Mouse (Mus musculus) kidney, embryonic 14.5 days (tissue): ENCODE results near the gene Hspb6. TPM values are rescaled to one million over a fixed set of nuclear protein-coding genes. Genes with fewer than 3 reads are reported as not detected.

Source experiments
- ATAC-seq: fragments of 200-750 bp; cut with Nextera tagmentation; 2 replicates; pipeline ENCODE4 v1.8.0; 2017; ENCODE audit warnings: moderate number of reproducible peaks, mild to moderate bottlenecking, moderate TSS enrichment, moderate library complexity; ENCODE audit not compliant: low FRiP score, low TSS enrichment
- H3K27ac ChIP-seq: fragments of 300-500 bp; sonication (generic); 2 replicates; pipeline ENCODE4 v1.5.1; 2014; ENCODE audit warnings: low read depth, mild to moderate bottlenecking, low read length, moderate library complexity, mixed read lengths
- H3K27me3 ChIP-seq: fragments of 300-500 bp; sonication (generic); 2 replicates; pipeline ENCODE4 v1.6.1; 2014; ENCODE audit warnings: mild to moderate bottlenecking, low read length; ENCODE audit not compliant: control insufficient read depth, insufficient read depth
- H3K36me3 ChIP-seq: fragments of 300-500 bp; sonication (generic); 2 replicates; pipeline ENCODE4 v1.6.1; 2014; ENCODE audit warnings: low read length, mixed read lengths; ENCODE audit not compliant: control insufficient read depth, insufficient read depth
- H3K4me1 ChIP-seq: fragments of 300-500 bp; sonication (generic); 2 replicates; pipeline ENCODE4 v1.6.1; 2014; ENCODE audit warnings: low read length, mixed read lengths; ENCODE audit not compliant: control insufficient read depth, insufficient read depth
- H3K4me2 ChIP-seq: fragments of 300-500 bp; sonication (generic); replicated peaks from 2 replicates; pipeline ENCODE4 v1.6.1; 2014; ENCODE audit warnings: low read depth, mild to moderate bottlenecking, low read length
- H3K4me3 ChIP-seq: fragments of 300-500 bp; sonication (generic); 2 replicates; pipeline ENCODE4 v1.5.1; 2014; ENCODE audit warnings: mild to moderate bottlenecking, low read length
- H3K9ac ChIP-seq: fragments of 300-500 bp; sonication (generic); 2 replicates; pipeline ENCODE4 v1.6.1; 2014; ENCODE audit warnings: low read depth, mild to moderate bottlenecking, low read length, moderate library complexity
- H3K9me3 ChIP-seq: fragments of 300-500 bp; sonication (generic); 2 replicates; pipeline ENCODE4 v1.6.1; 2016; ENCODE audit warnings: low read length; ENCODE audit not compliant: control insufficient read depth
- WGBS: fragments of 180-500 bp; shearing (Covaris S2); extraction: QIAGEN DNeasy Blood & Tissue Kit; methylation state at CpG from one replicate; pipeline ENCODE4 v1.1.7; 2014; 5-methylcytosine and 5-hydroxymethylcytosine counted together
- polyA plus RNA-seq: library from polyadenylated mRNA; unstranded; fragments of >200 nt; fragmentation: Nextera tagmentation; extraction: Ambion mirVana; gene quantifications from 2 replicates; pipeline ENCODE4 v1.2.1, GENCODE M21; 2014

Gene Hspb6
- polyA plus RNA-seq, 1 experiment from 2014 or later: 9.2 TPM

- H3K9ac ChIP-seq: peak within 1 kb of the TSS; percentile 95
- ATAC-seq: peak; percentile 97
- WGBS: under 1% methylated on average over 54 of the region's 68 CpGs
- peak within 1 kb of the TSS; percentile 89 for H3K27ac ChIP-seq
- peak within 1 kb of the TSS; percentile 74 for H3K4me2 ChIP-seq
- no peaks in the 10 kb centered on the region for H3K9me3 ChIP-seq
- H3K4me3 ChIP-seq: peak within 1 kb of the TSS; percentile 96
- no peaks in the 10 kb centered on the region for H3K27me3 ChIP-seq
- H3K4me1 ChIP-seq: peaks cover 11% of the 10 kb centered on the region
- H3K36me3 ChIP-seq: peaks cover 31% of the 10 kb centered on the region
Observed at GRCm38 (mm10) chr7:30588676-30589434, 36.9 kb downstream of the Hspb6 start, which contains the start of gene Kmt2b. Gene Kmt2b, minus strand, starts transcription at chr7:30588726.

- peak overlapping the region; percentile 96 for H3K4me3 ChIP-seq
- H3K9ac ChIP-seq: peak overlapping the region; percentile 95
- peaks cover 23% of the 10 kb centered on the region for H3K36me3 ChIP-seq
- H3K27me3 ChIP-seq: no peaks in the 10 kb centered on the region
- ATAC-seq: peak; percentile 68
- 22% methylated on average over 40 of the region's 40 CpGs for WGBS
- peak overlapping the region; percentile 66 for H3K4me2 ChIP-seq
- H3K4me1 ChIP-seq: peaks cover 11% of the 10 kb centered on the region
- no peaks in the 10 kb centered on the region for H3K9me3 ChIP-seq
- H3K27ac ChIP-seq: peak overlapping the region; percentile 89
Observed at GRCm38 (mm10) chr7:30589435-30590301, 37.7 kb downstream of the Hspb6 start.

- H3K36me3 ChIP-seq: peaks cover 10% of the 10 kb centered on the region; the same call in 1 of the 2 replicates
Observed at GRCm38 (mm10) chr7:30590927-30591604, 39.1 kb downstream of the Hspb6 start.

GRCm38 (mm10) chr7:30591605-30591951, 39.6 kb downstream of the Hspb6 start:
- H3K9ac ChIP-seq: no peak overlapping the region
- H3K36me3 ChIP-seq: peaks cover 4% of the 10 kb centered on the region; the same call in 1 of the 2 replicates
- WGBS: 63% methylated on average over 4 of the region's 4 CpGs
- H3K4me2 ChIP-seq: no peak overlapping the region
- no peak overlapping the region for H3K27ac ChIP-seq
- H3K4me3 ChIP-seq: no peak overlapping the region
- H3K9me3 ChIP-seq: no peaks in the 10 kb centered on the region
- H3K27me3 ChIP-seq: no peaks in the 10 kb centered on the region
- ATAC-seq: no peak
- H3K4me1 ChIP-seq: peaks cover 11% of the 10 kb centered on the region

More at GRCm38 (mm10) chr7:30590927-30591604, 39.1 kb downstream of the Hspb6 start:
- ATAC-seq: no peak
- WGBS: 91% methylated on average over 9 of the region's 9 CpGs
- Histone ChIP-seq H3K9ac (no peak overlapping the region), H3K9me3 (no peaks in the 10 kb centered on the region), H3K27me3 (no peaks in the 10 kb centered on the region), H3K27ac (no peak overlapping the region), H3K4me2 (no peak overlapping the region), H3K4me1 (peaks cover 11% of the 10 kb centered on the region), H3K4me3 (no peak overlapping the region)

GRCm38 (mm10) chr7:30592772-30593423, 40.9 kb downstream of the Hspb6 start:
- Histone ChIP-seq H3K4me3 (no peak overlapping the region), H3K36me3 (no peaks in the 10 kb centered on the region), H3K9me3 (no peaks in the 10 kb centered on the region), H3K4me2 (no peak overlapping the region), H3K4me1 (peaks cover 3% of the 10 kb centered on the region; the same call in 1 of the 2 replicates), H3K27ac (no peak overlapping the region), H3K27me3 (no peaks in the 10 kb centered on the region), H3K9ac (no peak overlapping the region)
- WGBS: 40% methylated on average over 5 of the region's 5 CpGs
- no peak for ATAC-seq

GRCm38 (mm10) chr7:30593579-30594509, 41.9 kb downstream of the Hspb6 start:
- WGBS: 76% methylated on average over 10 of the region's 10 CpGs
- H3K9ac ChIP-seq: no peak overlapping the region
- H3K4me3 ChIP-seq: no peak overlapping the region
- H3K36me3 ChIP-seq: no peaks in the 10 kb centered on the region
- no peak overlapping the region for H3K4me2 ChIP-seq
- no peak overlapping the region for H3K27ac ChIP-seq
- H3K4me1 ChIP-seq: peaks cover 3% of the 10 kb centered on the region; the same call in 1 of the 2 replicates
- no peaks in the 10 kb centered on the region for H3K9me3 ChIP-seq
- no peak for ATAC-seq
- H3K27me3 ChIP-seq: no peaks in the 10 kb centered on the region

- Histone ChIP-seq H3K27ac (no peak overlapping the region), H3K4me2 (no peak overlapping the region), H3K9me3 (no peaks in the 10 kb centered on the region), H3K4me3 (no peak overlapping the region), H3K9ac (no peak overlapping the region), H3K27me3 (no peaks in the 10 kb centered on the region), H3K36me3 (no peaks in the 10 kb centered on the region), H3K4me1 (peaks cover 3% of the 10 kb centered on the region; the same call in 1 of the 2 replicates)
- no peak for ATAC-seq
- 59% methylated on average over 4 of the region's 4 CpGs for WGBS
Observed at GRCm38 (mm10) chr7:30594510-30595024, 42.6 kb downstream of the Hspb6 start.
